Mouse (Mus musculus) limb, embryonic 11.5 days (tissue): ENCODE data around the gene Itpa. TPM values are rescaled to one million over a fixed set of nuclear protein-coding genes. Genes with fewer than 3 reads are reported as not detected.
"Not testable (repeated sequence)": the region's sequence is repeated elsewhere in the genome, so short reads cannot be mapped to it uniquely, and the experiment has no call there.

Source experiments
- ATAC-seq: fragments of 200-750 bp; cut with Nextera tagmentation; 2 replicates; pipeline ENCODE4 v1.8.0; 2017; ENCODE audit warnings: low read depth; ENCODE audit not compliant: insufficient number of reproducible peaks, low FRiP score, low TSS enrichment
- DNase-seq: peaks from one replicate; pipeline ENCODE4 v3.0.0-alpha.2; 2015; ENCODE audit warnings: low spot score
- H3K27ac ChIP-seq: fragments of 300-500 bp; sonication (generic); replicated peaks from 2 replicates; pipeline ENCODE4 v1.5.1; 2014; ENCODE audit warnings: low read depth, mild to moderate bottlenecking, low read length
- H3K27me3 ChIP-seq: fragments of 300-500 bp; sonication (generic); 2 replicates; pipeline ENCODE4 v1.6.1; 2014; ENCODE audit warnings: mild to moderate bottlenecking, low read length, mixed read lengths; ENCODE audit not compliant: control insufficient read depth, insufficient read depth
- H3K36me3 ChIP-seq: fragments of 300-500 bp; sonication (generic); 2 replicates; pipeline ENCODE4 v1.6.1; 2014; ENCODE audit warnings: mild to moderate bottlenecking, low read length, moderate library complexity, mixed read lengths; ENCODE audit not compliant: control insufficient read depth, insufficient read depth
- H3K4me1 ChIP-seq: fragments of 300-500 bp; sonication (generic); 2 replicates; pipeline ENCODE4 v1.6.1; 2014; ENCODE audit warnings: low read length, mixed read lengths; ENCODE audit not compliant: control insufficient read depth, insufficient read depth
- H3K4me2 ChIP-seq: fragments of 300-500 bp; sonication (generic); 2 replicates; pipeline ENCODE4 v1.6.1; 2014; ENCODE audit warnings: low read depth, mild to moderate bottlenecking, moderate library complexity; ENCODE audit not compliant: severe bottlenecking
- H3K4me3 ChIP-seq: fragments of 300-500 bp; sonication (generic); 2 replicates; pipeline ENCODE4 v1.5.1; 2014; ENCODE audit warnings: low read depth, low read length
- H3K9ac ChIP-seq: fragments of 300-500 bp; sonication (generic); 2 replicates; pipeline ENCODE4 v1.6.1; 2014; ENCODE audit warnings: mild to moderate bottlenecking, low read length
- H3K9me3 ChIP-seq: fragments of 300-500 bp; sonication (generic); 2 replicates; pipeline ENCODE4 v1.6.1; 2016; ENCODE audit warnings: low read length; ENCODE audit not compliant: control insufficient read depth
- WGBS: fragments of 180-500 bp; shearing (Covaris S2); extraction: QIAGEN DNeasy Blood & Tissue Kit; methylation state at CpG from one replicate; pipeline ENCODE4 v1.1.7; 2014; 5-methylcytosine and 5-hydroxymethylcytosine counted together
- polyA plus RNA-seq: library from polyadenylated mRNA; unstranded; fragments of >200 nt; fragmentation: Nextera tagmentation; extraction: Ambion mirVana; gene quantifications from 2 replicates; pipeline ENCODE4 v1.2.1, GENCODE M21; 2014

The Itpa gene
- polyA plus RNA-seq, 1 experiment from 2014 or later = 149 TPM

DNA sequence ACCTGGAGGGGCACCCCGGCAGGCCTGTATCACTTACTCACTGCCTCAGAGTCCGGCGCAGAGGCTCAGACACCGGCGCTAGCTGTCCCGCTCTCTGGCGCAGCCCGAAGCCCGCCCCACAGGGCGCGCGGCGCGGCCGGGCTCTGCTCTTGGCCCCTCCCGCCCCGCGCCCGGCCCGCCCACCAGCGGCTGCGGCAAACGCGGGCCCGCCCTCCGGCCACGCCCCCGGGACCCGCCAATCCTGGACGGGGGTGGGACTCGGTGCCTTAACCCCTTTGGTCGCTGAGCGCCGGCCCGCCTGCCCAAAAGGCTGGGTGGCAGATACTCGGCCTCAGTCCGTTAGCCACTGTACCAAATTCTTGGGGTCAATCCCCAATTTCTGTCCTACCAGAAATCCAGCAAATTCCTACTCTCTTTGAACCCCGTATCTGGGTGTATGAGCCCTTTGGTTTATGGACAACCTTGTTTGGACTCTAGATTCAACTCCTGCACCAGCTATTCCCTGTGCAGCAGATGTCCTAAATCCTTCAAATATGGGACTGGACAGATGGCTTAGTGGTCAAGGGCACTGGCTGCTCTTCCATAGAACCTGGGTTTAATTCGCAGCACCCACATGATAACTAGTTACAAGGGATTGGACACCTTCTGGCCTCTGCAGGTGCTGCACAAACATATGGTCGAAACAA lies 24.6 kb upstream of the Itpa start, which contains the start of gene Lzts3:
TSS of gene Lzts3 (minus strand) at position 120 of the 686 bp plus-strand sequence.
- ATAC-seq (peak; percentile 93), DNase-seq (peak; percentile 94)
- peak within 1 kb of the TSS; percentile 89 for H3K4me2 ChIP-seq
- WGBS = 4% methylated on average over 36 of the region's 40 CpGs
- peak within 1 kb of the TSS; percentile 49 for H3K4me3 ChIP-seq
- peak within 1 kb of the TSS; percentile 65 for H3K9ac ChIP-seq
- H3K4me1 ChIP-seq = 0 out of 2 replicates have a peak, but pooled peaks cover 7% of the 10 kb centered on the region
- H3K27me3 ChIP-seq = peaks cover 10% of the 10 kb centered on the region
- H3K27ac ChIP-seq = no peak within 1 kb of the TSS
- H3K9me3 ChIP-seq = no peaks in the 10 kb centered on the region
- H3K36me3 ChIP-seq = no peaks in the 10 kb centered on the region

DNA sequence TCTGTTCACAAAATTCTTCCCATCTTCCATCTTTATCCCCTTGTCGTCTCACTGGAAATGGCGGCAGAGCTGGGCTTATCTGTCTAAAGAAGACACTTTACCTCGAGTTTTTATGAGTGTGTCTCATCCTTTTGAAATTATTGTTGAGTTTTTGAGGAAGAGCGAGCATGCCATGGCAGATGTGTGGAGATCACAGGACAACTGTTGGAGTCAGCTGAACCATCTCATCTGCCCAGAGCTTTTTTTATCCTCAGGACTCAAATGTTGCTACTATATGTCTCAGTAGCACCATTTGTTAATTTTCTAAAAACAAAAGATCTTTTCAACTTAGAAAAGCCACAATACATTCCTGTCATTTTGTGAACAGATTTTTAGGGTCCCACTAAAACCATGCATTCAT lies 22.2 kb upstream of the Itpa start:
- H3K4me1 ChIP-seq = 0 out of 2 replicates have a peak, but pooled peaks cover 5% of the 10 kb centered on the region

DNA sequence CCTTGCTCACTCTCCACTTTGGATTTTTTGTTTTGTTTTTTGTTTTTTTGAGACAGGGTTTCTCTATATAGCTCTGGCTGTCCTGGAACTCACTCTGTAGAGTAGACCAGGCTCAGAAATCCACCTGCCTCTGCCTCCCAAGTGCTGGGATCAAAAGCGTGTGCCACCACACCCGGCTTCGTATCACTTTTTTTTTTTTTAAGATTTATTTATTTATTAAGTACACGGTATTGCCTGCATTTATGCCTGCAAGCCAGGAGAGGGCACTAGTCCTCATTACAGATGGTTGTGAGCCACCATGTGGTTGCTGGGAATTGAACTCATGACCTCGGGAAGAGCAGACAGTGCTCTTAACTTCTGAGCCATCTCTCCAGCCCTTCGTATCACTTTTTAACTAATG lies 18.4 kb upstream of the Itpa start:
- not testable (repeated sequence) for H3K9ac ChIP-seq, H3K4me3 ChIP-seq, DNase-seq, H3K36me3 ChIP-seq, H3K9me3 ChIP-seq, ATAC-seq, H3K4me2 ChIP-seq, H3K27ac ChIP-seq, H3K27me3 ChIP-seq, H3K4me1 ChIP-seq
- WGBS = 77% methylated on average over 6 of the region's 6 CpGs

More for the DNA sequence above, 22.2 kb upstream of the Itpa start:
- Histone ChIP-seq H3K36me3 (no peaks in the 10 kb centered on the region), H3K27ac (no peak overlapping the region), H3K4me3 (no peak overlapping the region), H3K9ac (no peak overlapping the region), H3K9me3 (no peaks in the 10 kb centered on the region), H3K4me2 (no peak overlapping the region), H3K27me3 (no peaks in the 10 kb centered on the region)
- 78% methylated on average over 4 of the region's 4 CpGs for WGBS
- DNase-seq (no peak), ATAC-seq (no peak)

DNA sequence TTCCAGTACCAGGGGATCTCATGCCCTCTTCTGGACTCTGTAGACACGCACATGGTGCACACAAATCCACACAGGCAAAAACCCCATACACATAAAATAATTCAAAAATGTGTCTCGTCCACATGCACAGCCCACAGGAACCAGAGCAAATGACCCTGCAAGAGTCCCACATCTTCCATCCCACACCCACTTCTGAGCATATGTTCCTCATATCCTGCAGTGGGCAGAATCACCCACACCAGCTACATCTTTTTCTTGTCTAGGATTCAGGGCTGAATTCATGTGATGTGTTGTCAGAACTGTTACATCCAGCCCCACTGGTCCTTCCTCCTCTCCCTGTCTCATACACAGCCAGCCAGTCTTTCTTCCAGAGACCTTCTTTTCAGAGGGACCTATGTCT lies 14.1 kb upstream of the Itpa start:
- no peaks in the 10 kb centered on the region for H3K4me1 ChIP-seq
- H3K27me3 ChIP-seq = no peaks in the 10 kb centered on the region
- H3K9ac ChIP-seq = no peak overlapping the region
- peaks cover 17% of the 10 kb centered on the region; the same call in 1 of the 2 replicates for H3K36me3 ChIP-seq
- no peak overlapping the region for H3K4me3 ChIP-seq
- H3K27ac ChIP-seq = no peak overlapping the region
- no peak overlapping the region for H3K4me2 ChIP-seq
- no peak for ATAC-seq
- H3K9me3 ChIP-seq = no peaks in the 10 kb centered on the region
- no peak for DNase-seq
- 91% methylated on average over 2 of the region's 2 CpGs for WGBS

DNA sequence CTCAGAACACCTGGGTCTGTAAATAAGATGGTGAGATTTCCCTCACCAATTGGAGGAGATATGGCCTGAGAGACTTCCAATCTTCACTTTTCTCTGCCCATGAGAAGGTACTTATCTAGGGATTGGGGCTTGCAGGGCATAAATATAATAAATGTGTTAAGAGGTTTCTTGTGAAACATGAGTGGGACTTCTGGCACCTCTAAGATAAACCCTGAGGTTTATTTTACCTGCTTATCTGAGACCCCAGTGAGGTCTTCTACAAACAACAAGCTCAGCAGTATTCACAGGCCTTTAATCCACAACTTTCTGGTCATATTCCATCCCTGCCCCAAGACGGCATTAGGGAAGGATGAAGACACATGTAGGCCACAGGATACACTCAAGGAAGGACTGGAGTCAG lies 13.7 kb upstream of the Itpa start:
- no peak overlapping the region for H3K27ac ChIP-seq
- H3K36me3 ChIP-seq = peaks cover 17% of the 10 kb centered on the region; the same call in 1 of the 2 replicates
- no peaks in the 10 kb centered on the region for H3K27me3 ChIP-seq
- no peak overlapping the region for H3K4me3 ChIP-seq
- ATAC-seq (no peak), DNase-seq (no peak)
- H3K9ac ChIP-seq = no peak overlapping the region
- no peaks in the 10 kb centered on the region for H3K4me1 ChIP-seq
- no peak overlapping the region for H3K4me2 ChIP-seq
- 85% methylated on average over 1 of the region's 1 CpGs for WGBS
- no peaks in the 10 kb centered on the region for H3K9me3 ChIP-seq

DNA sequence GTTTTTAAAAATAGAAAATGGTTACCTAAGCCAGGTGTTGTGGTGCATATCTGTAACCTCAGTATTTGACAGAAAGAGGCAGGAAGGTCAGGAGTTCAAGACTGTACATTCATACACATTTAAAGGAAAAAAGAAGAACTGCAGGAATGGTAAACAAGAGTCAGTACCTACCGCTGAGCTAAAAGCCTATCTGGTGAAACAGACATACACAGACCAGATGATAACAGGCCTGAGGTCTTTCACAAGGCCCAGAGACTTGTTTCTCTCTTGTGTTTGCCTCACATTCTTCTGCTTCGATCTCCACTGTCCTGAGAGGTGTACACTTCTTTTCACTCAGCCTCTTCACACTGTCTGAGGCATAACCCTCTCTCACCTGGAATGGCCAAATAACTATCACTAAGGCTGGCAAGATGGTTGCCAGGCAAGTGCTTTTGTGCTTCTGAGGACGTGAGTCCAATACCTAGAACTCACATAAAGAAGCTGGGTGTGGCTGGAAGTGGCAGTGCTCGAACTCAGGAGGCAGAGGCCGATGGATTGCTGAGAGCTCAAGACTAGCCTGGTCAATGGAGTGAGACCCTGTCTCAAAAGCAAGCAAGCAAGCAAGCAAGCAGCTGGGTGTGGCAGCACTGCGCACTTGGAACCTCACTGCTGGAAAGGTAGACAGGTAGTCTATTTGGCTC lies 11.6 kb upstream of the Itpa start:
- WGBS = 92% methylated on average over 6 of the region's 6 CpGs
- Histone ChIP-seq H3K36me3 (peaks cover 17% of the 10 kb centered on the region; the same call in 1 of the 2 replicates), H3K27ac (no peak overlapping the region), H3K9me3 (no peaks in the 10 kb centered on the region), H3K4me1 (no peaks in the 10 kb centered on the region), H3K9ac (no peak overlapping the region), H3K4me3 (no peak overlapping the region), H3K27me3 (no peaks in the 10 kb centered on the region), H3K4me2 (no peak overlapping the region)
- no peak for DNase-seq
- no peak for ATAC-seq

DNA sequence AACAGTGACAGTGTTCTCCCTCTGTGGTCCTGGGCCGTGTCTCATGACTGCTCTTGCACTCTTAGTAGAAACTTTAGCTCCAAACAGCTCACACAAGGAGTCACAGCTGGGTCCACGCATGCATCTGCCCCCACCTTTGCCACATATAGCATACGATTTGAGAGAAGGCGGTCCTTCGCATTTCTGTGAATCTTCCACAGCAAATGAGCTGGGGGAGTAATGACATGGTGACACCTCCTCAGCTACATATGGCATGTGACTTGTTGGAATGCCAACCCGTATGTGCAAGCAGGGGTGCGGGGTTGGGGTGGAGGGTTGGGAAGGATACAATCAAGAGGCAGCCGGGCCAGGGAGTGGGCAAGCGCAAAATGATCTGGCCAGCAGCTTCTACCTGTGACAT lies 10.9 kb upstream of the Itpa start:
- ATAC-seq (no peak), DNase-seq (no peak)
- H3K27me3 ChIP-seq = no peaks in the 10 kb centered on the region
- H3K4me2 ChIP-seq = no peak overlapping the region
- H3K9ac ChIP-seq = no peak overlapping the region
- no peak overlapping the region for H3K27ac ChIP-seq
- no peak overlapping the region for H3K4me3 ChIP-seq
- H3K4me1 ChIP-seq = no peaks in the 10 kb centered on the region
- no peaks in the 10 kb centered on the region for H3K9me3 ChIP-seq
- peaks cover 17% of the 10 kb centered on the region; the same call in 1 of the 2 replicates for H3K36me3 ChIP-seq
- 94% methylated on average over 9 of the region's 9 CpGs for WGBS

DNA sequence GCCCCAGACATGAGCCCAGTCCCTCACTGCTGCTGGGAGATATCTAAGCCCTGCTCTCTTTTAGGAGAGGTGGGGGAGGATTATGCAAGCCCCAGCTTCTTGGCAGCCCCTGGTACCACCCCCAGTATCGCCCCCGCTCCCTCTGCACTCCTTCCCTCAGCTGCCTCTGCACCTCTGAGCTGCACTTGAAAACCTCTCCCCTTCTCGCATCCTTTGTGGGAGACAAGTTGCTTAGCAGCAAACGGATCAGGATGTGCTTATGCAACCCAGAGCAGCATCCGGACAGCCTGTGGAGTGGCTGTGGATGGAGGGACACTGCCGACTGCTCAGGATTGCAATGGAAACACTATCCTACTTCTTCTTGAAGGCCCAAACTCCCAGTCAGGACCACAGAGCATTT lies 9.9 kb upstream of the Itpa start:
- 86% methylated on average over 6 of the region's 6 CpGs for WGBS
- Histone ChIP-seq H3K27ac (no peak overlapping the region), H3K36me3 (peaks cover 14% of the 10 kb centered on the region; the same call in 1 of the 2 replicates), H3K27me3 (no peaks in the 10 kb centered on the region), H3K4me2 (no peak overlapping the region), H3K9me3 (no peaks in the 10 kb centered on the region), H3K4me1 (no peaks in the 10 kb centered on the region), H3K4me3 (no peak overlapping the region), H3K9ac (no peak overlapping the region)
- ATAC-seq = no peak
- DNase-seq = no peak
